In the genomic region with DNA sequence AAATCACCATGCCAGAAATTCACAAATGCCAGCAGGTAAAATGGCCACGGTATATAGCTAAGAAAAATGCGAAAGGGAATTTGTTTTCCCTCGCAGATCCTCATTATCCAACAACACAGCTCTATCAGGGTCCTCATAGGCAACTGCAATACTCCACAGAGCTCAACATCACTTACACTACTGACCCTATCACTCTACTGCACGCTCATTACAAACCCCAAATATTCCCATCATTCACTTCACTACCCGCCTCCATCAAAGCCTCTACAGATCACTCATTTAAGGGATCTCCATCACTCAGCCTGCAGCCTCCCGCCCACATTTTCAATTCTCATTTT, we compare ENCODE assay signal across 8 mouse cellular contexts. TPM values are rescaled to one million over a fixed set of nuclear protein-coding genes. Genes with fewer than 3 reads are reported as not detected.
DNase-seq lines count a peak whose midpoint lies in the region; ATAC-seq and TF ChIP-seq lines count a peak whose summit lies in the region.

No protein-coding gene starts in this region.

- peak overlapping the region; percentile 44 for H3K4me2 ChIP-seq in limb, embryonic 15.5 days
- H3K4me2 ChIP-seq in stomach, embryonic 16.5 days (ENCODE audit: low read depth, low read length) = peak overlapping the region; percentile 55

- peak overlapping the region; percentile 65 for H3K4me3 ChIP-seq in cerebellum, adult 2 months (replicated peaks; ENCODE audit: insufficient read depth, low read depth, low read length)
- H3K4me3 ChIP-seq in limb, embryonic 15.5 days = peak overlapping the region; percentile 42
- H3K4me3 ChIP-seq in stomach, embryonic 16.5 days (replicated peaks; ENCODE audit: low read length) = peak overlapping the region; percentile 50

- TF ChIP-seq POLR2A in cerebellum, adult 2 months (IDR thresholded peaks at IDR 0.05; ENCODE audit: borderline replicate concordance, insufficient read depth, low read length) = no peak

- no peaks in the 10 kb centered on the region for H3K36me3 ChIP-seq in limb, embryonic 15.5 days
- 0 out of 2 replicates have a peak, but pooled peaks cover 1% of the 10 kb centered on the region for H3K36me3 ChIP-seq in stomach, embryonic 16.5 days (ENCODE audit: control insufficient read depth, insufficient read depth, low read length)

- 15% methylated on average over 6 of the region's 6 CpGs for WGBS in cerebellum, adult 2 months
- WGBS in limb, embryonic 15.5 days = 49% methylated on average over 6 of the region's 6 CpGs
- WGBS in stomach, embryonic 16.5 days = 27% methylated on average over 6 of the region's 6 CpGs

- no peak for TF ChIP-seq CTCF in cerebellum, adult 2 months (IDR thresholded peaks at IDR 0.05; ENCODE audit: borderline replicate concordance, insufficient read depth, low read depth, low read length)

- no peaks in the 10 kb centered on the region for H3K27me3 ChIP-seq in cerebellum, adult 2 months (ENCODE audit: control insufficient read depth, insufficient read depth, low read length)
- H3K27me3 ChIP-seq in limb, embryonic 15.5 days = no peaks in the 10 kb centered on the region
- H3K27me3 ChIP-seq in stomach, embryonic 16.5 days (ENCODE audit: control insufficient read depth, insufficient read depth, low read length) = no peaks in the 10 kb centered on the region

- 0 out of 2 replicates have a peak overlapping the region, but pooled peaks have one; percentile 8 for H3K27ac ChIP-seq in cerebellum, adult 2 months (ENCODE audit: insufficient read depth, low read length)
- peak overlapping the region; percentile 81; the same call in 1 of the 2 replicates for H3K27ac ChIP-seq in limb, embryonic 15.5 days
- no peak overlapping the region for H3K27ac ChIP-seq in stomach, embryonic 16.5 days (ENCODE audit: low read length)

- no peak; the same call in 1 of the 2 replicates for ATAC-seq in cerebellum, adult (ENCODE audit: insufficient number of reproducible peaks, low FRiP score, low TSS enrichment)
- peak; percentile 24; the same call in 1 of the 2 replicates for ATAC-seq in limb, embryonic 15.5 days (ENCODE audit: insufficient number of reproducible peaks, low FRiP score, low TSS enrichment, low read depth)
- no peak for ATAC-seq in stomach, embryonic 16.5 days (ENCODE audit: insufficient read depth, low FRiP score)

- H3K4me1 ChIP-seq in cerebellum, adult 2 months (ENCODE audit: control insufficient read depth, insufficient read depth, low read length) = no peaks in the 10 kb centered on the region
- H3K4me1 ChIP-seq in limb, embryonic 15.5 days = no peaks in the 10 kb centered on the region
- H3K4me1 ChIP-seq in stomach, embryonic 16.5 days (ENCODE audit: control insufficient read depth, insufficient read depth, low read length) = no peaks in the 10 kb centered on the region

- no peak for DNase-seq in cerebellum, adult 2 months
- DNase-seq in retina, embryonic 14.5 days (ENCODE audit: low spot score) = peak; percentile 1
- DNase-seq in retina, postnatal 1 day = no peak
- no peak for DNase-seq in urinary bladder, postnatal 36 days (ENCODE audit: low spot score in 2 of 2)
- DNase-seq in kidney, adult 11 months = no peak

- no peak overlapping the region for H3K9ac ChIP-seq in limb, embryonic 15.5 days
- H3K9ac ChIP-seq in stomach, embryonic 16.5 days (ENCODE audit: low read length) = peak overlapping the region; percentile 56; the same call in 1 of the 2 replicates

- no peaks in the 10 kb centered on the region for H3K9me3 ChIP-seq in limb, embryonic 15.5 days
- no peaks in the 10 kb centered on the region for H3K9me3 ChIP-seq in stomach, embryonic 16.5 days (replicated peaks; ENCODE audit: control insufficient read depth, low read length)

RNA-seq across cellular contexts. Expression of a gene that starts 0.7 kb away (rescaled TPM):
- polyA plus RNA-seq in cerebellum, adult 2 months (2012; rRNA removed) = 2.3 and 3.0 TPM in 2 replicates
- 1.8 and 2.7 TPM in 2 replicates for polyA plus RNA-seq in limb, embryonic 15.5 days (2015; fragmentation: Nextera tagmentation; extraction: Ambion mirVana)
- 1.3 and 1.5 TPM in 2 replicates for polyA plus RNA-seq in stomach, embryonic 16.5 days (2015; fragmentation: Nextera tagmentation; extraction: Ambion mirVana)

RNA-seq across cellular contexts. Expression of a gene that starts 20.4 kb away (rescaled TPM):
- not detected in 2 replicates for polyA plus RNA-seq in cerebellum, adult 2 months (2012; rRNA removed)
- polyA plus RNA-seq in limb, embryonic 15.5 days (2015; fragmentation: Nextera tagmentation; extraction: Ambion mirVana) = not detected in 2 replicates
- polyA plus RNA-seq in stomach, embryonic 16.5 days (2015; fragmentation: Nextera tagmentation; extraction: Ambion mirVana) = not detected in 2 replicates

RNA-seq across cellular contexts. Expression of a gene that starts 26.5 kb away (rescaled TPM):
- polyA plus RNA-seq in cerebellum, adult 2 months (2012; rRNA removed) = 9.3 and 9.6 TPM in 2 replicates
- polyA plus RNA-seq in limb, embryonic 15.5 days (2015; fragmentation: Nextera tagmentation; extraction: Ambion mirVana) = 6.2 and 7.4 TPM in 2 replicates
- 5.5 and 6.2 TPM in 2 replicates for polyA plus RNA-seq in stomach, embryonic 16.5 days (2015; fragmentation: Nextera tagmentation; extraction: Ambion mirVana)

RNA-seq across cellular contexts. Expression of a gene that starts 27.0 kb away (rescaled TPM):
- not detected in 2 replicates for polyA plus RNA-seq in cerebellum, adult 2 months (2012; rRNA removed)
- not detected in 2 replicates for polyA plus RNA-seq in limb, embryonic 15.5 days (2015; fragmentation: Nextera tagmentation; extraction: Ambion mirVana)
- polyA plus RNA-seq in stomach, embryonic 16.5 days (2015; fragmentation: Nextera tagmentation; extraction: Ambion mirVana) = not detected in 2 replicates
